Comparison of ENCODE assay signal across 9 mouse cellular contexts in genomic region chr5:31221304-31221945, GRCm38 (mm10). TPM values are rescaled to one million over a fixed set of nuclear protein-coding genes. Genes with fewer than 3 reads are reported as not detected.
DNase-seq lines count a peak whose midpoint lies in the region; ATAC-seq and TF ChIP-seq lines count a peak whose summit lies in the region.
"Had no signal": no experiment of that assay in that cellular context is flagged by ENCODE, and none has a peak within 500 bp of the region (broad histone marks: within the 10 kb centered on the region; RNA-seq: fewer than 3 reads in every experiment).

No protein-coding gene starts in this region.

- peak; percentile 44 for TF ChIP-seq CTCF in left cerebral cortex, adult 2 months (IDR thresholded peaks at IDR 0.05)
- TF ChIP-seq CTCF in small intestine, adult 2 months (IDR thresholded peaks at IDR 0.05; ENCODE audit: extremely low read depth, insufficient read length, insufficient replicate concordance, low read depth, low read length): peak; percentile 23; the same call in 1 of the 2 replicates

- peak overlapping the region; percentile 54; the same call in 1 of the 2 replicates for H3K9ac ChIP-seq in embryonic facial prominence, embryonic 15.5 days
- peak overlapping the region; percentile 87 for H3K9ac ChIP-seq in intestine, embryonic 16.5 days (ENCODE audit: low read depth, low read length)
- peak overlapping the region; percentile 84 for H3K9ac ChIP-seq in lung, embryonic 15.5 days

- peak overlapping the region; percentile 74 for H3K4me2 ChIP-seq in embryonic facial prominence, embryonic 15.5 days (replicated peaks)
- H3K4me2 ChIP-seq in intestine, embryonic 16.5 days (ENCODE audit: low read depth, low read length): peak overlapping the region; percentile 93
- H3K4me2 ChIP-seq in lung, embryonic 15.5 days: peak overlapping the region; percentile 73

- no peaks in the 10 kb centered on the region for H3K36me3 ChIP-seq in embryonic facial prominence, embryonic 15.5 days
- no peaks in the 10 kb centered on the region for H3K36me3 ChIP-seq in intestine, embryonic 16.5 days (ENCODE audit: control insufficient read depth, insufficient read depth, low read length)
- no peaks in the 10 kb centered on the region for H3K36me3 ChIP-seq in lung, embryonic 15.5 days
- no peaks in the 10 kb centered on the region for H3K36me3 ChIP-seq in small intestine, adult 2 months (ENCODE audit: control insufficient read depth, insufficient read depth, low read length)

- 9% methylated on average over 11 of the region's 11 CpGs for WGBS in embryonic facial prominence, embryonic 15.5 days
- WGBS in intestine, embryonic 16.5 days: 14% methylated on average over 11 of the region's 11 CpGs
- WGBS in lung, embryonic 15.5 days: 14% methylated on average over 11 of the region's 11 CpGs
- 21% methylated on average over 11 of the region's 11 CpGs for WGBS in small intestine, adult 2 months

- intact Hi-C loops in left cerebral cortex, adult 2 months (cut with DNase I): no loop called here

- peak overlapping the region; percentile 97 for H3K4me3 ChIP-seq in left cerebral cortex, adult 2 months
- peak overlapping the region; percentile 100 for H3K4me3 ChIP-seq in embryonic facial prominence, embryonic 15.5 days (replicated peaks)
- H3K4me3 ChIP-seq in intestine, embryonic 16.5 days (ENCODE audit: low read length): peak overlapping the region; percentile 76
- H3K4me3 ChIP-seq in lung, embryonic 15.5 days: peak overlapping the region; percentile 89
- H3K4me3 ChIP-seq in small intestine, adult 2 months (ENCODE audit: low read depth, low read length): peak overlapping the region; percentile 84

- peak overlapping the region; percentile 88 for H3K27ac ChIP-seq in left cerebral cortex, adult 2 months
- H3K27ac ChIP-seq in embryonic facial prominence, embryonic 15.5 days (replicated peaks): peak overlapping the region; percentile 94
- peak overlapping the region; percentile 89 for H3K27ac ChIP-seq in intestine, embryonic 16.5 days (ENCODE audit: low read length)
- peak overlapping the region; percentile 83 for H3K27ac ChIP-seq in lung, embryonic 15.5 days
- H3K27ac ChIP-seq in small intestine, adult 2 months (ENCODE audit: insufficient read depth, low read depth, low read length): peak overlapping the region; percentile 50

- DNase-seq in left cerebral cortex, adult 2 months (ENCODE audit: extremely low spot score in 1 of 2, low spot score in 2 of 2): no peak
- no peak for DNase-seq in left cerebral cortex, adult 18-20 months (ENCODE audit: low spot score in 2 of 2)
- peak; percentile 46 for DNase-seq in T-cell, adult 2 months (ENCODE audit: low spot score)
- DNase-seq in frontal cortex, adult 2 months (ENCODE audit: extremely low spot score in 1 of 2, low spot score in 1 of 2): no peak

- no peaks in the 10 kb centered on the region for H3K9me3 ChIP-seq in embryonic facial prominence, embryonic 15.5 days (replicated peaks)
- no peaks in the 10 kb centered on the region for H3K9me3 ChIP-seq in intestine, embryonic 16.5 days (ENCODE audit: control insufficient read depth, low read length)
- no peaks in the 10 kb centered on the region for H3K9me3 ChIP-seq in lung, embryonic 15.5 days

- ATAC-seq in embryonic facial prominence, embryonic 15.5 days (ENCODE audit: insufficient number of reproducible peaks, low FRiP score, low TSS enrichment, low read depth): no peak
- no peak; the same call in 1 of the 2 replicates for ATAC-seq in intestine, embryonic 16.5 days
- no peak for ATAC-seq in lung, embryonic 15.5 days (ENCODE audit: borderline replicate concordance, extremely low read depth, low FRiP score, low TSS enrichment)

- TF ChIP-seq POLR2A in small intestine, adult 2 months (IDR thresholded peaks at IDR 0.05; ENCODE audit: low read depth, low read length): no peak

- peaks cover 4% of the 10 kb centered on the region; the same call in 1 of the 2 replicates for H3K4me1 ChIP-seq in embryonic facial prominence, embryonic 15.5 days
- H3K4me1 ChIP-seq in intestine, embryonic 16.5 days (ENCODE audit: control insufficient read depth, insufficient read depth, low read length): peaks cover 10% of the 10 kb centered on the region
- peaks cover 14% of the 10 kb centered on the region for H3K4me1 ChIP-seq in lung, embryonic 15.5 days
- peaks cover 3% of the 10 kb centered on the region; the same call in 1 of the 2 replicates for H3K4me1 ChIP-seq in small intestine, adult 2 months (ENCODE audit: control insufficient read depth, insufficient read depth, insufficient read length, low read length)

- no peaks in the 10 kb centered on the region for H3K27me3 ChIP-seq in embryonic facial prominence, embryonic 15.5 days
- no peaks in the 10 kb centered on the region for H3K27me3 ChIP-seq in intestine, embryonic 16.5 days (replicated peaks; ENCODE audit: control insufficient read depth, insufficient read depth, low read length)
- H3K27me3 ChIP-seq in lung, embryonic 15.5 days: no peaks in the 10 kb centered on the region
- H3K27me3 ChIP-seq in small intestine, adult 2 months (ENCODE audit: control insufficient read depth, insufficient read depth, low read length): no peaks in the 10 kb centered on the region

RNA-seq across cellular contexts. Expression of gene Ppm1g, which starts 0.9 kb away (rescaled TPM):
- total RNA-seq in left cerebral cortex, adult 2 months (2021): 10 to 100 TPM; 72.6 to 78.5 TPM
- total RNA-seq in left cerebral cortex, adult 18-20 months (2021): 10 to 100 TPM; 70.7 to 76.2 TPM
- polyA plus RNA-seq in embryonic facial prominence, embryonic 15.5 days (2015; fragmentation: Nextera tagmentation; extraction: Ambion mirVana): 113 and 115 TPM in 2 replicates
- 110 and 122 TPM in 2 replicates for polyA plus RNA-seq in intestine, embryonic 16.5 days (2015; fragmentation: Nextera tagmentation; extraction: Ambion mirVana)
- polyA plus RNA-seq in lung, embryonic 15.5 days (2015; fragmentation: Nextera tagmentation; extraction: Ambion mirVana): 141 and 144 TPM in 2 replicates
- polyA plus RNA-seq in small intestine, adult 2 months (2012; rRNA removed): 39.3 and 67.7 TPM in 2 replicates
- 90.8 and 98.9 TPM in 2 replicates for polyA plus RNA-seq in frontal cortex, adult 2 months (2012; rRNA removed)

RNA-seq across cellular contexts. Expression of gene Nrbp1, which starts 19.2 kb away (rescaled TPM):
- total RNA-seq in left cerebral cortex, adult 2 months (2021): 10 to 100 TPM; 82.3 to 86.0 TPM
- 10 to 100 TPM; 86.2 to 87.1 TPM for total RNA-seq in left cerebral cortex, adult 18-20 months (2021)
- polyA plus RNA-seq in embryonic facial prominence, embryonic 15.5 days (2015; fragmentation: Nextera tagmentation; extraction: Ambion mirVana): 175 and 178 TPM in 2 replicates
- polyA plus RNA-seq in intestine, embryonic 16.5 days (2015; fragmentation: Nextera tagmentation; extraction: Ambion mirVana): 132 and 140 TPM in 2 replicates
- polyA plus RNA-seq in lung, embryonic 15.5 days (2015; fragmentation: Nextera tagmentation; extraction: Ambion mirVana): 155 and 167 TPM in 2 replicates
- polyA plus RNA-seq in small intestine, adult 2 months (2012; rRNA removed): 98.0 and 232 TPM in 2 replicates
- 99.9 and 116 TPM in 2 replicates for polyA plus RNA-seq in frontal cortex, adult 2 months (2012; rRNA removed)

RNA-seq across cellular contexts. Expression of gene Zfp513, which starts 19.3 kb away (rescaled TPM):
- 10 to 100 TPM; 28.0 to 31.4 TPM for total RNA-seq in left cerebral cortex, adult 2 months (2021)
- 10 to 100 TPM; 24.2 to 28.7 TPM for total RNA-seq in left cerebral cortex, adult 18-20 months (2021)
- polyA plus RNA-seq in embryonic facial prominence, embryonic 15.5 days (2015; fragmentation: Nextera tagmentation; extraction: Ambion mirVana): 12.2 and 12.5 TPM in 2 replicates
- 5.5 and 6.0 TPM in 2 replicates for polyA plus RNA-seq in intestine, embryonic 16.5 days (2015; fragmentation: Nextera tagmentation; extraction: Ambion mirVana)
- polyA plus RNA-seq in lung, embryonic 15.5 days (2015; fragmentation: Nextera tagmentation; extraction: Ambion mirVana): 8.8 and 9.5 TPM in 2 replicates
- polyA plus RNA-seq in small intestine, adult 2 months (2012; rRNA removed): 29.0 and 65.0 TPM in 2 replicates
- 44.6 and 47.2 TPM in 2 replicates for polyA plus RNA-seq in frontal cortex, adult 2 months (2012; rRNA removed)

RNA-seq across cellular contexts. Expression of gene Gm9970, which starts 19.6 kb away (rescaled TPM):
- not detected for total RNA-seq in left cerebral cortex, adult 2 months (2021)
- not detected for total RNA-seq in left cerebral cortex, adult 18-20 months (2021)
- 0.99 TPM in 1 of 2 replicates, not detected in the other for polyA plus RNA-seq in embryonic facial prominence, embryonic 15.5 days (2015; fragmentation: Nextera tagmentation; extraction: Ambion mirVana)
- 0.27 TPM in 1 of 2 replicates, not detected in the other for polyA plus RNA-seq in intestine, embryonic 16.5 days (2015; fragmentation: Nextera tagmentation; extraction: Ambion mirVana)
- 0.40 and 0.64 TPM in 2 replicates for polyA plus RNA-seq in lung, embryonic 15.5 days (2015; fragmentation: Nextera tagmentation; extraction: Ambion mirVana)
- 0.82 TPM in 1 of 2 replicates, not detected in the other for polyA plus RNA-seq in small intestine, adult 2 months (2012; rRNA removed)
- not detected in 2 replicates for polyA plus RNA-seq in frontal cortex, adult 2 months (2012; rRNA removed)
- total RNA-seq: hematopoietic stem cell, adult 5-6 weeks had no signal

RNA-seq across cellular contexts. Expression of gene Eif2b4, which starts 28.2 kb away (rescaled TPM):
- total RNA-seq in left cerebral cortex, adult 2 months (2021): 10 to 100 TPM; 39.7 to 43.7 TPM
- total RNA-seq in left cerebral cortex, adult 18-20 months (2021): 10 to 100 TPM; 35.4 to 40.1 TPM
- 74.4 and 74.7 TPM in 2 replicates for polyA plus RNA-seq in embryonic facial prominence, embryonic 15.5 days (2015; fragmentation: Nextera tagmentation; extraction: Ambion mirVana)
- 67.1 and 67.6 TPM in 2 replicates for polyA plus RNA-seq in intestine, embryonic 16.5 days (2015; fragmentation: Nextera tagmentation; extraction: Ambion mirVana)
- polyA plus RNA-seq in lung, embryonic 15.5 days (2015; fragmentation: Nextera tagmentation; extraction: Ambion mirVana): 61.2 and 64.3 TPM in 2 replicates
- 30.6 and 43.2 TPM in 2 replicates for polyA plus RNA-seq in small intestine, adult 2 months (2012; rRNA removed)
- polyA plus RNA-seq in frontal cortex, adult 2 months (2012; rRNA removed): 50.6 and 63.3 TPM in 2 replicates
